Mouse (Mus musculus) midbrain, embryonic 11.5 days (tissue): Measurements from ENCODE around the gene Stx11. TPM values are rescaled to one million over a fixed set of nuclear protein-coding genes. Genes with fewer than 3 reads are reported as not detected.

Source experiments
- ATAC-seq: fragments of 200-750 bp; cut with Nextera tagmentation; 2 replicates; pipeline ENCODE4 v1.8.0; 2017; ENCODE audit warnings: moderate TSS enrichment, moderate library complexity; ENCODE audit not compliant: low FRiP score
- DNase-seq: peaks from one replicate; pipeline ENCODE4 v3.0.0; 2015; ENCODE audit warnings: low spot score; ENCODE audit errors: missing footprints
- H3K27ac ChIP-seq: fragments of 300-500 bp; sonication (generic); 2 replicates; pipeline ENCODE4 v1.5.1; 2014; ENCODE audit warnings: low read depth, low read length
- H3K27me3 ChIP-seq: fragments of 300-500 bp; sonication (generic); 2 replicates; pipeline ENCODE4 v1.6.1; 2014; ENCODE audit warnings: mild to moderate bottlenecking, low read length, moderate library complexity, mixed read lengths; ENCODE audit not compliant: control insufficient read depth, insufficient read depth
- H3K36me3 ChIP-seq: fragments of 300-500 bp; sonication (generic); 2 replicates; pipeline ENCODE4 v1.6.1; 2014; ENCODE audit warnings: mild to moderate bottlenecking, low read length, moderate library complexity, mixed read lengths; ENCODE audit not compliant: control insufficient read depth, insufficient read depth
- H3K4me1 ChIP-seq: fragments of 300-500 bp; sonication (generic); 2 replicates; pipeline ENCODE4 v1.6.1; 2014; ENCODE audit warnings: low read length; ENCODE audit not compliant: control insufficient read depth, insufficient read depth
- H3K4me2 ChIP-seq: fragments of 300-500 bp; sonication (generic); 2 replicates; pipeline ENCODE4 v1.6.1; 2014; ENCODE audit warnings: mild to moderate bottlenecking, moderate library complexity
- H3K4me3 ChIP-seq: fragments of 300-500 bp; sonication (generic); 2 replicates; pipeline ENCODE4 v1.5.1; 2014; ENCODE audit warnings: low read depth, low read length
- H3K9ac ChIP-seq: fragments of 300-500 bp; sonication (generic); 2 replicates; pipeline ENCODE4 v1.6.1; 2014; ENCODE audit warnings: low read length
- H3K9me3 ChIP-seq: fragments of 300-500 bp; sonication (generic); 2 replicates; pipeline ENCODE4 v1.6.1; 2016; ENCODE audit warnings: low read length; ENCODE audit not compliant: control insufficient read depth
- WGBS: fragments of 180-500 bp; shearing (Covaris S2); extraction: QIAGEN DNeasy Blood & Tissue Kit; methylation state at CpG from one replicate; pipeline ENCODE4 v1.1.7; 2014; 5-methylcytosine and 5-hydroxymethylcytosine counted together
- polyA plus RNA-seq: library from polyadenylated mRNA; unstranded; fragments of >200 nt; fragmentation: Nextera tagmentation; extraction: Ambion mirVana; gene quantifications from 2 replicates; pipeline ENCODE4 v1.2.1, GENCODE M21; 2014

Gene Stx11
- polyA plus RNA-seq, 1 experiment from 2014 or later = 2.0 TPM

- Histone ChIP-seq H3K4me3 (no peak overlapping the region), H3K4me2 (no peak overlapping the region), H3K9ac (no peak overlapping the region), H3K4me1 (no peaks in the 10 kb centered on the region), H3K27me3 (no peaks in the 10 kb centered on the region), H3K27ac (no peak overlapping the region), H3K9me3 (no peaks in the 10 kb centered on the region), H3K36me3 (no peaks in the 10 kb centered on the region)
- no peak for DNase-seq
- no peak for ATAC-seq
- WGBS = 72% methylated on average over 5 of the region's 5 CpGs
These were observed 22.4 kb upstream of the Stx11 start for GRCm38 (mm10) chr10:12986485-12986884.

GRCm38 (mm10) chr10:12985028-12985427, 20.9 kb upstream of the Stx11 start:
- Histone ChIP-seq H3K4me1 (no peaks in the 10 kb centered on the region), H3K27me3 (no peaks in the 10 kb centered on the region), H3K27ac (no peak overlapping the region), H3K4me3 (no peak overlapping the region), H3K36me3 (no peaks in the 10 kb centered on the region), H3K9ac (no peak overlapping the region), H3K9me3 (no peaks in the 10 kb centered on the region), H3K4me2 (no peak overlapping the region)
- 83% methylated on average over 3 of the region's 3 CpGs for WGBS
- no peak for DNase-seq
- ATAC-seq = no peak

GRCm38 (mm10) chr10:12983516-12983915, 19.4 kb upstream of the Stx11 start:
- no peak overlapping the region for H3K9ac ChIP-seq
- no peaks in the 10 kb centered on the region for H3K27me3 ChIP-seq
- no peak overlapping the region for H3K4me3 ChIP-seq
- no peak overlapping the region for H3K4me2 ChIP-seq
- 64% methylated on average over 3 of the region's 3 CpGs for WGBS
- ATAC-seq (no peak), DNase-seq (no peak)
- H3K27ac ChIP-seq = no peak overlapping the region
- H3K36me3 ChIP-seq = no peaks in the 10 kb centered on the region
- no peaks in the 10 kb centered on the region for H3K4me1 ChIP-seq
- H3K9me3 ChIP-seq = no peaks in the 10 kb centered on the region

- no peaks in the 10 kb centered on the region for H3K9me3 ChIP-seq
- H3K4me2 ChIP-seq = no peak overlapping the region
- WGBS = 80% methylated on average over 7 of the region's 7 CpGs
- no peak for DNase-seq
- H3K4me1 ChIP-seq = no peaks in the 10 kb centered on the region
- H3K4me3 ChIP-seq = no peak overlapping the region
- H3K27me3 ChIP-seq = no peaks in the 10 kb centered on the region
- no peak for ATAC-seq
- no peaks in the 10 kb centered on the region for H3K36me3 ChIP-seq
- no peak overlapping the region for H3K27ac ChIP-seq
- no peak overlapping the region for H3K9ac ChIP-seq
These were observed 17.0 kb upstream of the Stx11 start for GRCm38 (mm10) chr10:12981071-12981470.

- 73% methylated on average over 9 of the region's 9 CpGs for WGBS
These were observed 13.7 kb upstream of the Stx11 start for GRCm38 (mm10) chr10:12977787-12978212.

GRCm38 (mm10) chr10:12976552-12976951, 12.5 kb upstream of the Stx11 start:
- no peak for ATAC-seq
- no peak overlapping the region for H3K27ac ChIP-seq
- H3K4me1 ChIP-seq = no peaks in the 10 kb centered on the region
- H3K4me3 ChIP-seq = no peak overlapping the region
- no peak overlapping the region for H3K4me2 ChIP-seq
- no peaks in the 10 kb centered on the region for H3K36me3 ChIP-seq
- no peak overlapping the region for H3K9ac ChIP-seq
- H3K9me3 ChIP-seq = no peaks in the 10 kb centered on the region
- no peak for DNase-seq
- H3K27me3 ChIP-seq = no peaks in the 10 kb centered on the region
- 94% methylated on average over 7 of the region's 7 CpGs for WGBS

More at GRCm38 (mm10) chr10:12977787-12978212, 13.7 kb upstream of the Stx11 start:
- Histone ChIP-seq H3K36me3 (no peaks in the 10 kb centered on the region), H3K4me1 (no peaks in the 10 kb centered on the region), H3K27ac (no peak overlapping the region), H3K4me3 (no peak overlapping the region), H3K4me2 (no peak overlapping the region), H3K9ac (no peak overlapping the region), H3K27me3 (no peaks in the 10 kb centered on the region), H3K9me3 (no peaks in the 10 kb centered on the region)
- DNase-seq (no peak), ATAC-seq (no peak)

GRCm38 (mm10) chr10:12975957-12976356, 11.9 kb upstream of the Stx11 start:
- Histone ChIP-seq H3K27ac (no peak overlapping the region), H3K27me3 (no peaks in the 10 kb centered on the region), H3K9ac (no peak overlapping the region), H3K9me3 (no peaks in the 10 kb centered on the region), H3K4me1 (no peaks in the 10 kb centered on the region), H3K36me3 (no peaks in the 10 kb centered on the region), H3K4me2 (no peak overlapping the region), H3K4me3 (no peak overlapping the region)
- no peak for ATAC-seq
- DNase-seq = no peak
- 92% methylated on average over 7 of the region's 7 CpGs for WGBS

GRCm38 (mm10) chr10:12975461-12975860, 11.4 kb upstream of the Stx11 start:
- DNase-seq (no peak), ATAC-seq (no peak)
- no peaks in the 10 kb centered on the region for H3K36me3 ChIP-seq
- no peaks in the 10 kb centered on the region for H3K9me3 ChIP-seq
- H3K4me3 ChIP-seq = no peak overlapping the region
- no peaks in the 10 kb centered on the region for H3K4me1 ChIP-seq
- no peak overlapping the region for H3K27ac ChIP-seq
- WGBS = 85% methylated on average over 3 of the region's 3 CpGs
- H3K4me2 ChIP-seq = no peak overlapping the region
- no peak overlapping the region for H3K9ac ChIP-seq
- no peaks in the 10 kb centered on the region for H3K27me3 ChIP-seq

GRCm38 (mm10) chr10:12974572-12974971, 10.5 kb upstream of the Stx11 start:
- no peaks in the 10 kb centered on the region for H3K27me3 ChIP-seq
- no peak overlapping the region for H3K4me3 ChIP-seq
- H3K27ac ChIP-seq = no peak overlapping the region
- ATAC-seq (no peak), DNase-seq (no peak)
- 88% methylated on average over 6 of the region's 6 CpGs for WGBS
- H3K9me3 ChIP-seq = no peaks in the 10 kb centered on the region
- H3K36me3 ChIP-seq = no peaks in the 10 kb centered on the region
- H3K4me1 ChIP-seq = no peaks in the 10 kb centered on the region
- H3K9ac ChIP-seq = no peak overlapping the region
- no peak overlapping the region for H3K4me2 ChIP-seq
